Mouse (Mus musculus) right cerebral cortex, postnatal 36 days (tissue): ENCODE measurements at regions not wholly inside any gene's neighbourhood (a gene's known extent, or its start where the extent isn't known, plus 50 kb on each side); places are given as distances from the start of the nearest gene placed in this dataset.

Experiments
- DNase-seq, 2 experiments: peaks; one replicate each; pipeline ENCODE4 v3.0.0; 2022; ENCODE audit warnings: low spot score in 2 of 2, mixed read lengths in 1 of 2

DNA sequence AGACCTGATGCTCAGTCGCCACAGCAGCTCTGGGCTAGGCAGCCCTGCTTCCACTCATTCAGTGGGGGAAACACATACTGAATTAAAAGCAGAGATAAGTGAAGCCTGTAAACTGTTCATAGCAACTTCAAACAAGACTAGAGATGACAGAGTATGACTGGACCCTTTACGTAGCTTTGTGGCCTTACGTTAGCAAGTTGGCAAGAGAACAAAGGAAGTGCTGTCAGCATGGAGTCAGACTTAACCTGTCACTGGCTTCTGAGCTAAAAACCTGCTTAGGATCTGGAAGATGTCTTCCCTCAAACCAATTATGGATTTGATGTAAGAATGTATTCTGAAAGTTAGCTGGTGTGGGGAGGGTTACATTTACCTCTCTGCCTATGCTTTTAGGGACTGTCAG, 421.3 kb downstream of the Ttll7 start:
- no peak for DNase-seq

- no peak for DNase-seq
Observed at GRCm38 (mm10) chr3:147278602-147279001, 426.4 kb downstream of the Ttll7 start.

GRCm38 (mm10) chr3:147283724-147284123, 431.6 kb downstream of the Ttll7 start:
- no peak for DNase-seq

- no peak for DNase-seq
Observed at GRCm38 (mm10) chr3:147284357-147284756, 432.2 kb downstream of the Ttll7 start.

DNA sequence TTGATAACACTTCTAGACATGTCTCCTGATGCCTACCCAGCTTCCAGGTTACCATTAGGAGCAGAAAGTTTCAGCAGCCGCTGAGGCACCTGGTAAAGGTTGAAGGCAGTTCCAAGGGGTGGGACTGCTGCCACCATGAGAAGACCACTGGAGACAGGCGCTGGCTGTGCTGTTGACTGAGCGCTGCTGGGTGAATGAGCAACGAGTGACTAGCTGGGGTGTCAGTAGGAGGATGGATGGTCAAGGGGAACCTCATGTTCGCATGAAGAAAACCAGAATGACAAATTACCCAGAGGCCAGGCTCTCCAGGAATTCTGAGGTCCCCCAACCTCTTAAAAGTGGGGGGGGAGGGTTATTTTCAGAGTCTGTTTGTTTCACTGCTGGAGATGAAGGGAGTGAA, 433.3 kb downstream of the Ttll7 start:
- no peak for DNase-seq

DNA sequence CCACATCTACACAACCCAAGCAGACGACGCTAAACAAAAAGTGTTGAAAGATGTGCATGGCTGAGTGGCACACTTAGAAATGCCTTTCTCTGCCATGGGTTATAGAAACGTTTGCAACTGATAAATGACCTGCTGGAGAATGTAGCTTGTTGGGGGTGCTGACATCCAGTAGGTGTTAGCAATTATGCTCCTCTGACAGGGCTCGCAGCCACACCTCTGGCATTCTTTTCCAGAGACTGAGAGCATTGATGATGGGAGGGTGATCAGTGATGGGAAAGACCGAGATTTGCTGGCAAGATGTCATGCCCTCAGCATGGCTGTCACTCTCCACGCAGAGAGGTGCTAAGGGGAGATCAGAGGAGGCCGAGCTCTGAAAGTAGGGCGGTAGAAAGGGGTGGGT, 435.3 kb downstream of the Ttll7 start:
- DNase-seq = no peak

- DNase-seq = no peak
Observed at GRCm38 (mm10) chr3:147291696-147292327, 439.6 kb downstream of the Ttll7 start.

GRCm38 (mm10) chr3:147298065-147298464, 445.9 kb downstream of the Ttll7 start:
- no peak for DNase-seq

- no peak for DNase-seq
Observed at GRCm38 (mm10) chr3:147325522-147325921, 473.4 kb downstream of the Ttll7 start.

- no peak for DNase-seq
Observed at GRCm38 (mm10) chr3:147334301-147334700, 482.1 kb downstream of the Ttll7 start.

GRCm38 (mm10) chr3:147335286-147335685, 483.1 kb downstream of the Ttll7 start:
- DNase-seq = no peak

GRCm38 (mm10) chr3:147339427-147339826, 487.3 kb downstream of the Ttll7 start:
- no peak for DNase-seq

DNA sequence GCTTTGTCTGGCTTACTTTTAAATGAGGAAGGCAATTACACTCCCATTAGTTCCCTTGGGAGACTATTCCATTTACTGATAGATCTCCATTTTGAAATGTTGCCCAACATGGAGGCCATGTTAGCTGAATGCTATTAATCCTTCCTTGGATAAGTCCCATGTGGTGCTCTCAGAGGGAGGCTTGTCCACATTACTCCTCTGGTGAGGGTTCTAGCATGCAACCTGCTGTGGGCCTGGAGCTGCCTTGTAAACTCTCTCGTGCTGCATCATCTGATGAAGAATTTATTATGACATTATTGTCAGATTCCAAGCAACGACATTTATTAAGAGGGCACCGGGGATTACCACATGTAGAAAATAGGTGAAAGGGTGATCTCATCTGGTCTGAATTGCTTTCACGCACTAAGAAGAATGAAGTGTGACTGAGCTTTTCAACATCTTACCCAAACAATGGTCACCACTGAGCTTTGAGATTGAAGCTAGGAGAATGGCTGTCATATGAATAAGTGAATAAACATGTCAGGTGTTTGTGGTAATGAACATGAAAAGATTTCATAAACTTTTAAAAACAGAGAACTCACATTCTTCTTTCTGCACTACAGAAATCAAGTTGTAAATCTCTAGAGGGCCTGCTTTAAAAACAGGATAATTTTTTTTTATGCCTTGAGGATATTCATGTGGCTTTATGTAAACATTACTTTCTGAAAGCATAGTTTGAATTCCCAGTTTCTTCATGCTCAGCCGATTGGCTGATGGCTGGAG, 495.3 kb downstream of the Ttll7 start:
- DNase-seq = no peak

- DNase-seq = no peak
Observed at GRCm38 (mm10) chr3:147387077-147387476, 534.9 kb downstream of the Ttll7 start.

- no peak for DNase-seq
Observed at GRCm38 (mm10) chr3:147398298-147398697, 546.1 kb downstream of the Ttll7 start.

DNA sequence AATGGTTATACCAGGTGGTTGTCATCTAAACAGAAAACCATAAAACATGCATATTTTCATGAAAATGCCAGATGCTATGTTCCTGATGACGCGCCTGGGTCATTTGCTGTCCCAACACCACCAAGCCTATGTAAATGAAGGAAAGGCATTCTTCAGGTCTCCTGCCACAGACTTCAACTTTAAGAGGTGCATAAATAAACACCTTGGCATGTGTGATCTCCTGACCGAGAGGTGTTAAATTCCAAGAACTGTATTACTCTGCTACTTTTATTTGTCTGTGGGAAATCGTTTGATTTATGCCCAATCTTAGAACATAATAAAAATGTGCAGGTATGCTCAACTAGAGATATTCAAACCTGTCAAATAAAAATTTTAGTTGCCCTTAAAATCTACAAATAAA, 560.1 kb downstream of the Ttll7 start:
- no peak for DNase-seq

GRCm38 (mm10) chr3:147416926-147417325, 564.8 kb downstream of the Ttll7 start:
- DNase-seq = no peak

GRCm38 (mm10) chr3:147419129-147419528, 567.0 kb downstream of the Ttll7 start:
- DNase-seq = no peak

DNA sequence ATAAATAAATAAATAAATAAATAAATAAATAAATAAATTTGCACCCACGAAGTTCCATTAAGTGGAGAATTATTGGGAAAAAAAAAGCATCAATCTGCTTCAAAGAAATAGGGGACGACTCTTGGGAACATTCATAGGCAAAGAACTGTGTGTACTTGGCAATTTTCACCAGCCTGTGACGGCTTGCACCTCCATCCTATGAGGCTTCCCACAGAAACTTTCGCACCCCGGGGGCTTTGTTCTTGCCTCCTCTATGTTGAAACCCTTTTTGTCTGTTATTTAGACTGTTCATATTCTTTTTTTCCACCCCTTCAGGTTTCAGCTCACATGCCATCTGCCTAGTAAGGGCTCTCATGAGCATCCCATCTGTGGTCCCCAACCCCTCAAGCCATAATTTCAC, 570.0 kb downstream of the Ttll7 start:
- no peak for DNase-seq

- DNase-seq = no peak
Observed at GRCm38 (mm10) chr3:147423895-147424575, 571.9 kb downstream of the Ttll7 start.

- no peak for DNase-seq
Observed at GRCm38 (mm10) chr3:147428837-147429236, 576.7 kb downstream of the Ttll7 start.

DNA sequence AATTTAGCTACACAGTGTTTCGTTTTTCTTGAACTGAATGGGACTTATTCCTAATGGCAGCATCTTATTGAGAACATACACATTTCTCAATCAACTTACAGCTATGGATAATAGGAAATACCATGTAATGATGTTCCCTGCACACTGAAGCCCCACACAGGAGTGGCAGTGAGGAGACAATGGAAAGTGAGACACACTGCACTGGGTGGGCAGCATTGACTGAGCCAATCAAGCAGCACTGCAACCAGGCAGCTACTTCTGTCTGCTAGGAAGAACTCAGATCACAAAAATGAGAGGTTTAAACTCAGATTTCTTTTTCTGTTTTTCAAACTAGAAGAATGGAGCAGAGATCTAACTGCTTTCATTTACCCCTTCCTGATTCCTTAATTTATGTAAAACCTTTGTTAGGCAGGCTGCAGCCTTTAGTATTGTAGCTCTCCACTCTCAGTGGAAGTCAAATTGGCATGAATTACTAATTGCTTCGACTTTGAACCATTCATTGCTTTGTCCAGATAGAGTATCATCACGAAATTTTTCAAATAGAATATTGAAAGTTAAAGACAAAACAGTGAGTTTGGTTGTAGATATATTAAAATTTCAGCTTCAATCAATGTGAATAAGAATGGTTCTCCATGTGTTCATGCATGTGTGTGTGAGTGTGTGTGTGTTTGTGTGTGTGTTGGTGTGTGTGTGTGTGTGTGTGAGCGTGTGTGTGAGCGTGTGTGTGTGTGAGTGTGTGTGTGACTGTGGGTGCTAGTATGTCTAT, 590.9 kb downstream of the Ttll7 start:
- no peak for DNase-seq
